Mouse (Mus musculus): ENCODE measurements around the gene Gm45062. TPM values are rescaled to one million over a fixed set of nuclear protein-coding genes. Genes with fewer than 3 reads are reported as not detected.

Gene Gm45062
- polyA plus RNA-seq, 1 experiment from 2014 or later: 5.5 TPM

DNA sequence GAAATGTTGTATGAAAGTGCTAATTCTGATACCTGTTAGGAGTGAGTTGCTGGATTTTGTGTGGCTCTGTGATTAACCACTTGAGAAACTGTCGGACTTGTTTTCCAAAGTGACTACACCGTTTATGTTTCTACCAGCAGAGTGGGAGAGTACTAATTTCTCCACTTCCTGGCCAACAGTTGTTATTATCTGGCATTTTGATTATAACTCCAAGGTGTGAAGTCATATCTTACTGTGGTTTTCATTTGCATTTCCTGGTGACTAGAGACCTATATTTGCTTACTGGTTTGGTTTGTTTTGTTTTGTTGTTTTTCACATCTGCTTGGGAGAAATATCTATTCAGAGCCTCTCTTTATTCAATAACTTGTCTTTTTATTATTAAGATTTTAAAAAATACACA lies 149.1 kb downstream of the Gm45062 start:
- H3K9me3 ChIP-seq (ENCODE audit: control insufficient read depth, low read length): no peaks in the 10 kb centered on the region
- H3K4me3 ChIP-seq (ENCODE audit: low read length): no peak overlapping the region
- WGBS: 82% methylated on average over 2 of the region's 2 CpGs
- H3K9ac ChIP-seq (ENCODE audit: low read depth, low read length): no peak overlapping the region
- H3K4me2 ChIP-seq (replicated peaks; ENCODE audit: low read depth, low read length): no peak overlapping the region
- H3K27ac ChIP-seq (ENCODE audit: low read depth, low read length): no peak overlapping the region
- ATAC-seq (ENCODE audit: low FRiP score, low TSS enrichment): no peak
- H3K36me3 ChIP-seq (ENCODE audit: control insufficient read depth, insufficient read depth, low read length): no peaks in the 10 kb centered on the region
- no peaks in the 10 kb centered on the region for H3K4me1 ChIP-seq (ENCODE audit: control insufficient read depth, insufficient read depth, low read length)
- no peaks in the 10 kb centered on the region for H3K27me3 ChIP-seq (ENCODE audit: control insufficient read depth, insufficient read depth, low read length)

DNA sequence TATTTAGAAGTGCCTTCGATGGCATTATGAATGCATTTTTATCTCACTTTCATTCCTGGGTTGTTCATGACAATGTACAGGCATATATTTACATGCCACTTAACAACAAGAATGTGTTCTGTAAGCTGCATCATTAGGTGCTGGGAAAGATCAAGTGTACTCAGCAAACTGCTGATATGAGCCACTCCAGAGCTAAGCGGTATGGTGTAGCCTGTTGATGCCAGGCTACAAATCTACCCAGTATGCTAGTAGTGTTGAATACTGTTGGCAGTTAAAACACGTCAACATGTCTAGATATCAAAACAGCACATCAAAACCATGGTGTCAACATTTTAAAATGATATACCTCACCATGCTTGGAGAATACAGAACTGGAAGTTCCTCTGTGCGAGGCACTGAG lies 150.6 kb downstream of the Gm45062 start:
- no peak for ATAC-seq (ENCODE audit: low FRiP score, low TSS enrichment)
- Histone ChIP-seq H3K4me3 (ENCODE audit: low read length) (no peak overlapping the region), H3K27me3 (ENCODE audit: control insufficient read depth, insufficient read depth, low read length) (no peaks in the 10 kb centered on the region), H3K9me3 (ENCODE audit: control insufficient read depth, low read length) (no peaks in the 10 kb centered on the region), H3K4me2 (replicated peaks; ENCODE audit: low read depth, low read length) (no peak overlapping the region), H3K4me1 (ENCODE audit: control insufficient read depth, insufficient read depth, low read length) (no peaks in the 10 kb centered on the region), H3K36me3 (ENCODE audit: control insufficient read depth, insufficient read depth, low read length) (no peaks in the 10 kb centered on the region), H3K27ac (ENCODE audit: low read depth, low read length) (no peak overlapping the region), H3K9ac (ENCODE audit: low read depth, low read length) (no peak overlapping the region)
- WGBS: 95% methylated on average over 4 of the region's 4 CpGs

DNA sequence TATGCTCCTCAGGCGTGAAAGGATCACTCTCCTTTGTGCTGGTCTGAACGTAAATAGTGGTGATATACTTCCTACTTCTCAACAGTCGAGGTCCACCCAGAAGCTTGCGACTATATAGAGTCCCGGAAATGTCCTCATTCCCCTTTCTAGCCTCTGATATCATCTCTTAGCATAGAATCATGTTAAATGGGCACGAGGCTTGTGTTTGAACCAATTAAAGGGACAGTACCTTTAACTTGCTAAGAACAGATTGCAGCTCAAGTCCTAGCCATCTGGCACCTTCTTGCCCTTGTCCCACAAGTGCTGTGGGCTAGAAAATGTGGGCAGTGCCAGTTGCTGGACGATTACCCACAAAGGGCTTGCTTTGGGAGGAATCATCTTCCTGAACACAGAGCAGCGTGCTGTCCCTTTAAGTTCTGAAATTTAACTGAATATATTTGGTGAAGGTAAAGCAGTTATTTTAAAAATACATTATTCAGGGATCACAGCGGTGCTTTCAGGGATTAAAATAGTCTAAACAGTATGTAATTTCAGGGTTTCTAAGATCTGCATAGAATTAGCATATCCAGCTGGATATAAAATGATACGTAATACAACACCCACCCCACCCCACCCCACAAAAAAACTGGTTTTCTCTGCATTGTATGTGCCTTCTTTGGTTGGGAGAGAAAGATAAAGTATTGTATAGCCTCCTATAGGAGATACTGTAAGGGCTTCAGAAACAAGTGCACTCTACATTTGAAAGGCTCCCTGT lies 153.8 kb downstream of the Gm45062 start:
- Histone ChIP-seq H3K27ac (ENCODE audit: low read depth, low read length) (no peak overlapping the region), H3K36me3 (ENCODE audit: control insufficient read depth, insufficient read depth, low read length) (no peaks in the 10 kb centered on the region), H3K4me2 (replicated peaks; ENCODE audit: low read depth, low read length) (no peak overlapping the region), H3K4me1 (ENCODE audit: control insufficient read depth, insufficient read depth, low read length) (no peaks in the 10 kb centered on the region), H3K4me3 (ENCODE audit: low read length) (no peak overlapping the region), H3K27me3 (ENCODE audit: control insufficient read depth, insufficient read depth, low read length) (no peaks in the 10 kb centered on the region), H3K9me3 (ENCODE audit: control insufficient read depth, low read length) (no peaks in the 10 kb centered on the region), H3K9ac (ENCODE audit: low read depth, low read length) (no peak overlapping the region)
- ATAC-seq (ENCODE audit: low FRiP score, low TSS enrichment): no peak
- WGBS: 65% methylated on average over 10 of the region's 10 CpGs

DNA sequence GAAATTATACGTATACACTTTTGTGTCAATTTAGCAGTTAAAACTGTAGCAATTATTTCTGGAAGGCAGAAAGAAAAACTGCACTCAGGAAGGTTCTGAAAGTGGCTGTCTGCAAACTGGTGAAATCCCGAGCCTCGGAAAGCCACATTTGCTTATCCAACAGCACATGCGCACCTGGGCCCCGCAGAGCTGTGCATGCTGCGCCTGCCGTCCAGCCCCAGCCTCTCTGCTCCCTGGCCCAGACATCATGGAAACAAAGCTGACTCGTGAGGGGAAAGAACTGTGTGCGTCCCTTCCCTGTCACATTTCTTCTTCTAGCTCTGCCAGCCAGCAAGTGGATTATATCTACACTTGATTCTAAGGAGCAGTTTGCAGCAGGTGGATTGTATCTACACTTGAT lies 154.8 kb downstream of the Gm45062 start:
- WGBS: 53% methylated on average over 9 of the region's 9 CpGs
- Histone ChIP-seq H3K4me3 (ENCODE audit: low read length) (no peak overlapping the region), H3K4me1 (ENCODE audit: control insufficient read depth, insufficient read depth, low read length) (no peaks in the 10 kb centered on the region), H3K9me3 (ENCODE audit: control insufficient read depth, low read length) (no peaks in the 10 kb centered on the region), H3K27ac (ENCODE audit: low read depth, low read length) (no peak overlapping the region), H3K27me3 (ENCODE audit: control insufficient read depth, insufficient read depth, low read length) (no peaks in the 10 kb centered on the region), H3K4me2 (replicated peaks; ENCODE audit: low read depth, low read length) (no peak overlapping the region), H3K9ac (ENCODE audit: low read depth, low read length) (no peak overlapping the region), H3K36me3 (ENCODE audit: control insufficient read depth, insufficient read depth, low read length) (no peaks in the 10 kb centered on the region)
- no peak for ATAC-seq (ENCODE audit: low FRiP score, low TSS enrichment)

DNA sequence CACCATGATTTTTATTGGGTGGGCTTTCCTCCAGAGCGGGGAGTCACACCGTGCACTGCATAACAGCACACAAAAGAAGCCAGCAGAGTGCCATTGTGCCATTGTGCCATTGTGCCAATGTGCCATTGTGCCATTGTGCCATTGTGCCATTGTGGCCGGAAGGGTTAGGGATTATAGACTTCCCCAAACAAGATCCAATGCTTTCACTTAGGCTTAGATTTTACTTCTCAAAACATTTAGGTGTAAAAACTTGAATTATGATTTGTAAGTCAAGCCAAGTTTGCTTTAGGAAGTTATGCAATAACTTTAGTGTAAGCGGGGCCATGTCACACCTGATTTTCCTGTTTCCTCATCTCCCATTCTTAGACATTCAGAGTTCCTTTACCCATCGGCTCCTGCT lies 156.6 kb downstream of the Gm45062 start:
- Histone ChIP-seq H3K9me3 (ENCODE audit: control insufficient read depth, low read length) (no peaks in the 10 kb centered on the region), H3K4me1 (ENCODE audit: control insufficient read depth, insufficient read depth, low read length) (no peaks in the 10 kb centered on the region), H3K4me2 (replicated peaks; ENCODE audit: low read depth, low read length) (no peak overlapping the region), H3K36me3 (ENCODE audit: control insufficient read depth, insufficient read depth, low read length) (no peaks in the 10 kb centered on the region), H3K9ac (ENCODE audit: low read depth, low read length) (no peak overlapping the region), H3K27ac (ENCODE audit: low read depth, low read length) (no peak overlapping the region), H3K27me3 (ENCODE audit: control insufficient read depth, insufficient read depth, low read length) (no peaks in the 10 kb centered on the region), H3K4me3 (ENCODE audit: low read length) (no peak overlapping the region)
- 95% methylated on average over 5 of the region's 5 CpGs for WGBS
- no peak for ATAC-seq (ENCODE audit: low FRiP score, low TSS enrichment)

DNA sequence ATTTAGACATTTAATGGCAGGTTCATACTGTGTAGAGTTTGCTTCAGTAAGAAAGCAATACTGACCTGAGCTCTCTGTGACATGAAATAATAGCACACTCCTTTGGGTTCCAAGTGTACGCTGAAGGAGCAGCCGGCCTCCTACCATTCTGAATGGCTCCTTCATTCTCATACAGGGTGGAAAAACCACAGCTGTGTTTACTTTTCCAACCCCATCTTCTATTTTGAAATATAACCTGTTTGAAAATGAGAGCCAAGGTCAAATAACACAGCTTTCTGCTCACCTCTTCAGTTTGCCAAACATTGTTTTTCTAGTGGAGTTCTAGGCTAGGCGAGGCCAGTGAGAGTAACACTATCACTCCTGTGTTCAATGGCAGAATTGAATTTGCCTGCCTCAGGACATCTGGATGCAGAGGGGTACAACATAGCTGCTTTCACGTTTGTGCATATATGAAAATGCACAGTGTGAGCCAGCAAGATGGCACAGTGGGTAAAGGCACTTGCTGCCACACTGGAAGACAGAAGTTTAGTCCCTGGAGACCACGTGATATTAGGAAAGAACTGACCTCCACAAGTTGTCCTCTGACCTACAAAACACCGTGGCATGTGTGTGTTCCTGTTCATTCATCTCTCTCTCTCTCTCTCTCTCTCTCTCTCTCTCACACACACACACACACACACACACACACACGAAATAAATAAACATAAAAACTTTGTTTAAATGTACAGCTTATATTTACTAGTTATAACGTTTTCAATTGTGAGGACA lies 157.7 kb downstream of the Gm45062 start:
- Histone ChIP-seq H3K9ac (ENCODE audit: low read depth, low read length) (no peak overlapping the region), H3K4me2 (replicated peaks; ENCODE audit: low read depth, low read length) (0 out of 2 replicates have a peak overlapping the region, but pooled peaks have one; percentile 0), H3K9me3 (ENCODE audit: control insufficient read depth, low read length) (no peaks in the 10 kb centered on the region), H3K27me3 (ENCODE audit: control insufficient read depth, insufficient read depth, low read length) (no peaks in the 10 kb centered on the region), H3K4me3 (ENCODE audit: low read length) (no peak overlapping the region), H3K36me3 (ENCODE audit: control insufficient read depth, insufficient read depth, low read length) (no peaks in the 10 kb centered on the region), H3K4me1 (ENCODE audit: control insufficient read depth, insufficient read depth, low read length) (no peaks in the 10 kb centered on the region; the same call in 1 of the 2 replicates), H3K27ac (ENCODE audit: low read depth, low read length) (no peak overlapping the region)
- WGBS: 42% methylated on average over 8 of the region's 8 CpGs
- peak; percentile 67; the same call in 1 of the 2 replicates for ATAC-seq (ENCODE audit: low FRiP score, low TSS enrichment)

- Histone ChIP-seq H3K27ac (ENCODE audit: low read depth, low read length) (0 out of 2 replicates have a peak overlapping the region, but pooled peaks have one; percentile 43), H3K4me1 (ENCODE audit: control insufficient read depth, insufficient read depth, low read length) (no peaks in the 10 kb centered on the region; the same call in 1 of the 2 replicates), H3K4me2 (replicated peaks; ENCODE audit: low read depth, low read length) (no peak overlapping the region), H3K27me3 (ENCODE audit: control insufficient read depth, insufficient read depth, low read length) (no peaks in the 10 kb centered on the region), H3K9me3 (ENCODE audit: control insufficient read depth, low read length) (no peaks in the 10 kb centered on the region), H3K9ac (ENCODE audit: low read depth, low read length) (no peak overlapping the region), H3K36me3 (ENCODE audit: control insufficient read depth, insufficient read depth, low read length) (no peaks in the 10 kb centered on the region), H3K4me3 (ENCODE audit: low read length) (no peak overlapping the region)
- peak; percentile 60; the same call in 1 of the 2 replicates for ATAC-seq (ENCODE audit: low FRiP score, low TSS enrichment)
- 31% methylated on average over 4 of the region's 4 CpGs for WGBS
Measured at GRCm38 (mm10) chr6:8419485-8420186, 160.4 kb downstream of the Gm45062 start.

DNA sequence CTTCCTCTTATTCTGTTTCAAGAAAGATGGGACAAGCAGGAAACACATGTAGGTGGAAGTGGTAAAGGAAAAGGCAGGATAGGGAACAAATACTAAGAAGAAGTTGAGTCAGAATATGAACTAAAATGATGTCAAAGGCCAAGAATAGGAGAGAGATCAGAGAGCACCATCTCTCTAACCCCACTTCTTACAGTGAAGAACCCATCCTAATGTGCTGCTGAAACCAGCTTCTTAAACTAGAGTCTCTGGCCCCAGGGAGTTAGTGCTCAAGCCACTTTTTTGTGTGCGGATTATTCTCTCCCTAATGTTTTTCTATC lies 160.9 kb downstream of the Gm45062 start:
- H3K27ac ChIP-seq (ENCODE audit: low read depth, low read length): no peak overlapping the region
- WGBS: 76% methylated on average over 1 of the region's 1 CpGs
- no peak overlapping the region for H3K4me2 ChIP-seq (replicated peaks; ENCODE audit: low read depth, low read length)
- no peak for ATAC-seq (ENCODE audit: low FRiP score, low TSS enrichment)
- H3K4me3 ChIP-seq (ENCODE audit: low read length): no peak overlapping the region
- H3K9me3 ChIP-seq (ENCODE audit: control insufficient read depth, low read length): no peaks in the 10 kb centered on the region
- no peaks in the 10 kb centered on the region for H3K36me3 ChIP-seq (ENCODE audit: control insufficient read depth, insufficient read depth, low read length)
- no peak overlapping the region for H3K9ac ChIP-seq (ENCODE audit: low read depth, low read length)
- H3K4me1 ChIP-seq (ENCODE audit: control insufficient read depth, insufficient read depth, low read length): no peaks in the 10 kb centered on the region; the same call in 1 of the 2 replicates
- H3K27me3 ChIP-seq (ENCODE audit: control insufficient read depth, insufficient read depth, low read length): no peaks in the 10 kb centered on the region

DNA sequence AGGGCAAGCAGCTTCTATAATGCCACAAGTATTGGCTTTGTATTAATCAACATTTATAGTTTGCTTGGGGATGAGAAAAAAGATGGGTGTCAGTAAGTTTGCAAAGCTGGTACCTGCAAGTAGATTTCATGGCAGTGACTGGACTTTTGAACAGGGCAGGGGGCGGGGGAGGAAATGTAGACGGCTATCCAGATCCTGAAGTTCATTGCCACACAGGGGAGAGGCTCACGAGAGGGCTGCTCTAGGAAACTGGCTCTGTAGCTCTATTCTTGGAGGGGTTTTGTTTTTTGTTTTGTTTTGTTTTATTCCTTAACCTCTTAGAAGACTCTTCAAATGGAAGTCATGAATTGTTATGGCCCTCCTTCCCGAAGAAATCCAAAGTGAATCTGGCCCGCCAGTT lies 162.2 kb downstream of the Gm45062 start:
- H3K9ac ChIP-seq (ENCODE audit: low read depth, low read length): no peak overlapping the region
- no peak overlapping the region for H3K4me2 ChIP-seq (replicated peaks; ENCODE audit: low read depth, low read length)
- no peaks in the 10 kb centered on the region for H3K36me3 ChIP-seq (ENCODE audit: control insufficient read depth, insufficient read depth, low read length)
- H3K9me3 ChIP-seq (ENCODE audit: control insufficient read depth, low read length): no peaks in the 10 kb centered on the region
- H3K4me1 ChIP-seq (ENCODE audit: control insufficient read depth, insufficient read depth, low read length): no peaks in the 10 kb centered on the region; the same call in 1 of the 2 replicates
- H3K27ac ChIP-seq (ENCODE audit: low read depth, low read length): no peak overlapping the region
- no peaks in the 10 kb centered on the region for H3K27me3 ChIP-seq (ENCODE audit: control insufficient read depth, insufficient read depth, low read length)
- no peak overlapping the region for H3K4me3 ChIP-seq (ENCODE audit: low read length)
- no peak for ATAC-seq (ENCODE audit: low FRiP score, low TSS enrichment)
- 47% methylated on average over 5 of the region's 5 CpGs for WGBS
